In the genomic region with DNA sequence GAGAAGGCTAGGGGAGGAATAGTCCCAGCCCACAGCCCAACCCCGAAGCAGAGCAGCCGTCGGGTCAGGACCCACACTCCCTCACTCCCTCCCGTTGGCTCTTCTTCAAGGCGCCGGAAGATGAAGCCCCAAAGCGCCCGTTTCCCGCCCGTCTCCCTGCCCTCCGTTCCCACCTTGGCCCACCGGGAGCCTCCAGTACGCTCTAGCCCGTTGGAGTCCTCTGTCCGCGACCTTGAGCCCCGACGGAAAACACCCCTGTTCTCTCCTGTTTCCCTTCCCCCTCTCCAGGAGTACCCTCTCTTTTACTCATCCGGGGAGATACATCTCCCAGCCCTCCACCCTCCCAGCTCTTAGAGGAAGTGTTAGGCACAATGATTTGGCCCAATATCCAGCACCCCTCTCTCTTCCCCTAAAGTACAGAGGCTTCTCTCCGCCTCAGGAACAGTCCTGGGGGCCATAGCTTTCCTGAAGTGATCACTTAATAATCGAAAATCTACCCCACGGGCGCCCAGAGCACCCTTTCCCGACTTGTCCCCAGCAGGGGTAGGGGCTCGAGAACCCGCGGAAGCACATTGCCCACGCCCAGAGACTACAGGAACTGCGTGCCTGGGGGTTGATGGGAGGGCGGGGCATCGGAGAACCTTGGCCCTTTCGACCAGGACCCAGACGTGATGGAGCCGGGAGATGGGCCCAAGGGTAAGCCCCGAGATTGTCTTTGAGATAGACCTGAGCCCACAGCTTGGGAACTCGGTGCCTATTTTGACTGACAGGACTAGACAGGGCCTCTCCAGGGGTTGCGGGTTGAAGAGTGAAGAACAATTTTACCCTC, we compare ENCODE assay signal across 8 mouse cellular contexts. TPM values are rescaled to one million over a fixed set of nuclear protein-coding genes. Genes with fewer than 3 reads are reported as not detected.
DNase-seq lines count a peak whose midpoint lies in the region; ATAC-seq and TF ChIP-seq lines count a peak whose summit lies in the region.

No protein-coding gene starts in this region.

- no peak for TF ChIP-seq CTCF in gastrocnemius, adult 2 months (IDR thresholded peaks at IDR 0.05)

- H3K27me3 ChIP-seq in limb, embryonic 13.5 days: peaks cover 64% of the 10 kb centered on the region
- H3K27me3 ChIP-seq in stomach, embryonic 16.5 days (ENCODE audit: control insufficient read depth, insufficient read depth, low read length): peaks cover 27% of the 10 kb centered on the region

- H3K36me3 ChIP-seq in limb, embryonic 13.5 days: peaks cover 16% of the 10 kb centered on the region
- H3K36me3 ChIP-seq in stomach, embryonic 16.5 days (ENCODE audit: control insufficient read depth, insufficient read depth, low read length): no peaks in the 10 kb centered on the region

- H3K9ac ChIP-seq in limb, embryonic 13.5 days: no peak overlapping the region
- H3K9ac ChIP-seq in stomach, embryonic 16.5 days (ENCODE audit: low read length): no peak overlapping the region

- no peak overlapping the region for H3K27ac ChIP-seq in gastrocnemius, adult 2 months
- no peak overlapping the region for H3K27ac ChIP-seq in limb, embryonic 13.5 days
- no peak overlapping the region for H3K27ac ChIP-seq in stomach, embryonic 16.5 days (ENCODE audit: low read length)

- intact Hi-C loops in gastrocnemius, adult 2 months (cut with DNase I): no loop called here
- intact Hi-C loops in gastrocnemius, postnatal 36 days (cut with DNase I): loop anchor here (5.0 to 10.0 kb wide), 2 partner anchors 55 to 218 kb away; no protein-coding TSS in a partner anchor

- H3K4me1 ChIP-seq in limb, embryonic 13.5 days: peaks cover 35% of the 10 kb centered on the region
- H3K4me1 ChIP-seq in stomach, embryonic 16.5 days (ENCODE audit: control insufficient read depth, insufficient read depth, low read length): peaks cover 19% of the 10 kb centered on the region

- no peak for ATAC-seq in limb, embryonic 13.5 days (ENCODE audit: low FRiP score, low read depth)
- ATAC-seq in stomach, embryonic 16.5 days (ENCODE audit: insufficient read depth, low FRiP score): no peak
- no peak for ATAC-seq in inflammation-experienced regulatory T-cells, adult 6 months

- H3K4me3 ChIP-seq in gastrocnemius, adult 2 months: peak overlapping the region; percentile 70
- H3K4me3 ChIP-seq in limb, embryonic 13.5 days: peak overlapping the region; percentile 58
- peak overlapping the region; percentile 58 for H3K4me3 ChIP-seq in stomach, embryonic 16.5 days (replicated peaks; ENCODE audit: low read length)

- no peaks in the 10 kb centered on the region for H3K9me3 ChIP-seq in limb, embryonic 13.5 days
- no peaks in the 10 kb centered on the region for H3K9me3 ChIP-seq in stomach, embryonic 16.5 days (replicated peaks; ENCODE audit: control insufficient read depth, low read length)

- DNase-seq in gastrocnemius, adult 2 months: no peak
- DNase-seq in gastrocnemius, adult 8-10 months (ENCODE audit: low spot score in 2 of 2): no peak
- peak; percentile 28 for DNase-seq in thymus, postnatal 14 days
- DNase-seq in thymus, adult 18-20 months: no peak
- no peak for DNase-seq in gastrocnemius, postnatal 36 days

- WGBS in limb, embryonic 13.5 days: 2% methylated on average over 37 of the region's 37 CpGs
- 3% methylated on average over 37 of the region's 37 CpGs for WGBS in stomach, embryonic 16.5 days

- peak overlapping the region; percentile 94 for H3K4me2 ChIP-seq in limb, embryonic 13.5 days (replicated peaks)
- H3K4me2 ChIP-seq in stomach, embryonic 16.5 days (ENCODE audit: low read depth, low read length): peak overlapping the region; percentile 89

RNA-seq across cellular contexts. Expression of a gene that starts 4.2 kb away (rescaled TPM):
- total RNA-seq in gastrocnemius, adult 2 months (2021): not detected
- not detected for total RNA-seq in gastrocnemius, adult 8-10 months (2022)
- 0.38 and 0.78 TPM in 2 replicates for polyA plus RNA-seq in limb, embryonic 13.5 days (2015; fragmentation: Nextera tagmentation; extraction: Ambion mirVana)
- 0.27 and 0.31 TPM in 2 replicates for polyA plus RNA-seq in stomach, embryonic 16.5 days (2015; fragmentation: Nextera tagmentation; extraction: Ambion mirVana)
- total RNA-seq in gastrocnemius, postnatal 36 days (2021): not detected
- polyA plus RNA-seq in inflammation-experienced regulatory T-cells, adult 6 months (2017; shearing (Covaris generic)): 1 to 10 TPM in 1 of 3 experiments, under 1 TPM in 1, not detected in 1; 0.23 to 1.9 TPM

RNA-seq across cellular contexts. Expression of a gene that starts 9.3 kb away (rescaled TPM):
- under 1 TPM; 0.51 to 0.92 TPM for total RNA-seq in gastrocnemius, adult 2 months (2021)
- under 1 TPM in 3 of 4 experiments, not detected in 1; 0.44 to 0.46 (median 0.45) TPM for total RNA-seq in gastrocnemius, adult 8-10 months (2022)
- 1,939 and 1,982 TPM in 2 replicates for polyA plus RNA-seq in limb, embryonic 13.5 days (2015; fragmentation: Nextera tagmentation; extraction: Ambion mirVana)
- polyA plus RNA-seq in stomach, embryonic 16.5 days (2015; fragmentation: Nextera tagmentation; extraction: Ambion mirVana): 458 and 550 TPM in 2 replicates
- total RNA-seq in gastrocnemius, postnatal 36 days (2021): 1 to 10 TPM; 1.4 to 4.3 TPM
- 1 to 10 TPM; 1.5 to 2.2 (median 1.5) TPM for polyA plus RNA-seq in inflammation-experienced regulatory T-cells, adult 6 months (2017; shearing (Covaris generic))

RNA-seq across cellular contexts. Expression of a gene that starts 22.7 kb away (rescaled TPM):
- not detected for total RNA-seq in gastrocnemius, adult 2 months (2021)
- total RNA-seq in gastrocnemius, adult 8-10 months (2022): not detected
- polyA plus RNA-seq in limb, embryonic 13.5 days (2015; fragmentation: Nextera tagmentation; extraction: Ambion mirVana): 0.27 and 0.61 TPM in 2 replicates
- polyA plus RNA-seq in stomach, embryonic 16.5 days (2015; fragmentation: Nextera tagmentation; extraction: Ambion mirVana): 0.83 and 0.91 TPM in 2 replicates
- not detected for total RNA-seq in gastrocnemius, postnatal 36 days (2021)
- polyA plus RNA-seq in inflammation-experienced regulatory T-cells, adult 6 months (2017; shearing (Covaris generic)): 1 to 10 TPM in 1 of 3 experiments, under 1 TPM in 2; 0.78 to 1.8 (median 0.83) TPM

RNA-seq across cellular contexts. Expression of a gene that starts 52.9 kb away (rescaled TPM):
- 10 to 100 TPM; 33.7 to 37.5 TPM for total RNA-seq in gastrocnemius, adult 2 months (2021)
- 10 to 100 TPM; 24.7 to 39.3 (median 28.4) TPM for total RNA-seq in gastrocnemius, adult 8-10 months (2022)
- polyA plus RNA-seq in limb, embryonic 13.5 days (2015; fragmentation: Nextera tagmentation; extraction: Ambion mirVana): 33.0 and 34.0 TPM in 2 replicates
- polyA plus RNA-seq in stomach, embryonic 16.5 days (2015; fragmentation: Nextera tagmentation; extraction: Ambion mirVana): 34.9 and 38.3 TPM in 2 replicates
- 10 to 100 TPM; 28.1 to 35.5 TPM for total RNA-seq in gastrocnemius, postnatal 36 days (2021)
- polyA plus RNA-seq in inflammation-experienced regulatory T-cells, adult 6 months (2017; shearing (Covaris generic)): 100 to 1,000 TPM in 2 of 3 experiments, 10 to 100 TPM in 1; 89.4 to 181 (median 130) TPM
